Mouse (Mus musculus): ENCODE measurements around the gene Cdkl2.

DNA sequence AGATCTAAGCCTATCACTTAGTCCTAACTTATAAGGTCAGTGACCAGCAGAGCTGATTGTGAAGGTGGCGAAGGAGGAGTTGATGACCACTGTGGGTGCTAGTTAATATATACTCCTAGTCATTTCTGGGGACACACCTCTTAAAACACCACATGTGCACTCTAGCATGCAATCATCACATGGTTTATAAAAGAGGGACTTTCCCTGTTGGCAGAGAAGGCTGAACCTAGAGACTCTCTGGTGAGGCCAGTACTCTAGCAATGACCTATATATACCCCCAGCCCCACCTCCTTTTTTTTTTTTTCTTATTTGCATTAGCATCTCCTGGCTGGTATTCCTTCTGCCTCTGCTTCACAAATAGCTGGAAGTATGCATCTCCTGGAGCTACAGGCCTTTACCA lies 82.3 kb downstream of the Cdkl2 start:
- TF ChIP-seq CTCF (conservative IDR thresholded peaks at IDR 0.05; ENCODE audit: low read length) (no peak), POU5F1 (IDR thresholded peaks at IDR 0.05; ENCODE audit: borderline replicate concordance, low read length) (no peak), NANOG (IDR thresholded peaks at IDR 0.05; ENCODE audit: borderline replicate concordance, low read length) (no peak)

All from E14TG2a.4 (cell line).